Mouse (Mus musculus): ENCODE measurements around the gene Olfr371. TPM values are rescaled to one million over a fixed set of nuclear protein-coding genes. Genes with fewer than 3 reads are reported as not detected.

The Olfr371 gene
- not detected in 3 replicates for total RNA-seq (2017)

GRCm38 (mm10) chr8:85225688-85226087, at the start of gene Olfr371:
Gene Olfr371, plus strand, starts transcription at chr8:85225988.
- no peak for ATAC-seq (replicated peaks; ENCODE audit: insufficient number of reproducible peaks, low FRiP score, low TSS enrichment, poor library complexity, severe bottlenecking)

GRCm38 (mm10) chr8:85192346-85192745, 33.4 kb upstream of the Olfr371 start:
- ATAC-seq (replicated peaks; ENCODE audit: insufficient number of reproducible peaks, low FRiP score, low TSS enrichment, poor library complexity, severe bottlenecking), result no peak

- no peak for ATAC-seq (replicated peaks; ENCODE audit: insufficient number of reproducible peaks, low FRiP score, low TSS enrichment, poor library complexity, severe bottlenecking)
Measured at GRCm38 (mm10) chr8:85220220-85220619, 5.6 kb upstream of the Olfr371 start.

GRCm38 (mm10) chr8:85220992-85221391, 4.8 kb upstream of the Olfr371 start:
- ATAC-seq (replicated peaks; ENCODE audit: insufficient number of reproducible peaks, low FRiP score, low TSS enrichment, poor library complexity, severe bottlenecking), result no peak

- ATAC-seq (replicated peaks; ENCODE audit: insufficient number of reproducible peaks, low FRiP score, low TSS enrichment, poor library complexity, severe bottlenecking), result no peak
Measured at GRCm38 (mm10) chr8:85227297-85227696, 1.5 kb downstream of the Olfr371 start.

Other genes starting within 250 kb of the Olfr371 start
- 405 to 735 TPM (median 444 TPM) in 3 replicates for gene Junb, start 247.3 kb upstream of the Olfr371 start, total RNA-seq (2017)
- gene Hook2, start 235.4 kb upstream of the Olfr371 start, total RNA-seq (2017), result 4.2 to 8.7 TPM (median 4.5 TPM) in 3 replicates
- gene Best2, start 211.5 kb upstream of the Olfr371 start, total RNA-seq (2017), result not detected in 3 replicates
- 24.0 to 47.3 TPM (median 36.2 TPM) in 3 replicates for gene Asna1, start 200.7 kb upstream of the Olfr371 start, total RNA-seq (2017)
- gene Trir, start 199.2 kb upstream of the Olfr371 start, total RNA-seq (2017), result 260 to 294 TPM (median 276 TPM) in 3 replicates
- 12.0 to 27.9 TPM (median 18.3 TPM) in 3 replicates for gene Tnpo2, start 189.1 kb upstream of the Olfr371 start, total RNA-seq (2017)
- 2.6 to 3.6 TPM (median 3.0 TPM) in 3 replicates for gene Fbxw9, start 165.9 kb upstream of the Olfr371 start, total RNA-seq (2017)
- gene Gm5741, start 158.0 kb upstream of the Olfr371 start, total RNA-seq (2017), result not detected in 3 replicates
- gene Dhps, start 154.2 kb upstream of the Olfr371 start, total RNA-seq (2017), result 35.9 to 75.4 TPM (median 50.0 TPM) in 3 replicates
- gene Wdr83os, start 145.2 kb upstream of the Olfr371 start, total RNA-seq (2017), result 22.4 to 29.9 TPM (median 24.3 TPM) in 3 replicates
- 8.9 to 13.6 TPM (median 13.4 TPM) in 3 replicates for gene Wdr83, start 144.7 kb upstream of the Olfr371 start, total RNA-seq (2017)
- 116 to 188 TPM (median 183 TPM) in 3 replicates for gene Man2b1, start 142.7 kb upstream of the Olfr371 start, total RNA-seq (2017)
- not detected in 3 replicates for gene Zfp791, start 102.9 kb upstream of the Olfr371 start, total RNA-seq (2017)
- not detected in 3 replicates for gene Cks1brt, start 74.1 kb upstream of the Olfr371 start, total RNA-seq (2017)
- 31.5 to 60.2 TPM (median 50.3 TPM) in 3 replicates for gene Orc6, start 73.6 kb downstream of the Olfr371 start, total RNA-seq (2017)
- 111 to 131 TPM (median 112 TPM) in 3 replicates for gene Vps35, start 73.8 kb downstream of the Olfr371 start, total RNA-seq (2017)
- gene Mylk3, start 160.4 kb downstream of the Olfr371 start, total RNA-seq (2017), result 0.10 to 13.1 TPM (median 7.9 TPM) in 3 replicates
- 22.8 to 81.0 TPM (median 62.0 TPM) in 3 replicates for gene 4921524J17Rik, start 206.8 kb downstream of the Olfr371 start, total RNA-seq (2017)

Measured in monocyte, adult 5-6 weeks (primary cell).